Mouse (Mus musculus) forebrain, embryonic 11.5 days (tissue): ENCODE results near the gene Wfikkn1. TPM values are rescaled to one million over a fixed set of nuclear protein-coding genes. Genes with fewer than 3 reads are reported as not detected.
"Not testable (repeated sequence)": the region's sequence is repeated elsewhere in the genome, so short reads cannot be mapped to it uniquely, and the experiment has no call there.

ENCODE experiments used
- ATAC-seq: fragments of 200-750 bp; cut with Nextera tagmentation; replicated peaks from 2 replicates; pipeline ENCODE4 v1.8.0; 2017; ENCODE audit warnings: moderate TSS enrichment; ENCODE audit not compliant: low FRiP score
- DNase-seq: peaks from one replicate; pipeline ENCODE4 v3.0.0-alpha.2; 2017; ENCODE audit warnings: low spot score
- H3K27ac ChIP-seq: fragments of 300-500 bp; sonication (generic); 2 replicates; pipeline ENCODE4 v1.5.1; 2014; ENCODE audit warnings: low read depth, low read length
- H3K27me3 ChIP-seq: fragments of 300-500 bp; sonication (generic); 2 replicates; pipeline ENCODE4 v1.6.1; 2014; ENCODE audit warnings: mild to moderate bottlenecking, low read length, mixed read lengths; ENCODE audit not compliant: control insufficient read depth, insufficient read depth
- H3K36me3 ChIP-seq: fragments of 300-500 bp; sonication (generic); 2 replicates; pipeline ENCODE4 v1.6.1; 2014; ENCODE audit warnings: mild to moderate bottlenecking, low read length, moderate library complexity, mixed read lengths; ENCODE audit not compliant: control insufficient read depth, insufficient read depth
- H3K4me1 ChIP-seq: fragments of 300-500 bp; sonication (generic); replicated peaks from 2 replicates; pipeline ENCODE4 v1.6.1; 2014; ENCODE audit warnings: low read length, mixed read lengths; ENCODE audit not compliant: control insufficient read depth, insufficient read depth
- H3K4me2 ChIP-seq: fragments of 300-500 bp; sonication (generic); 2 replicates; pipeline ENCODE4 v1.6.1; 2014; ENCODE audit warnings: low read depth, mild to moderate bottlenecking, low read length, moderate library complexity, mixed read lengths; ENCODE audit not compliant: severe bottlenecking
- H3K4me3 ChIP-seq: fragments of 300-500 bp; sonication (generic); 2 replicates; pipeline ENCODE4 v1.5.1; 2014; ENCODE audit warnings: low read depth, low read length
- H3K9ac ChIP-seq: fragments of 300-500 bp; sonication (generic); 2 replicates; pipeline ENCODE4 v1.6.1; 2014; ENCODE audit warnings: low read length
- H3K9me3 ChIP-seq: fragments of 300-500 bp; sonication (generic); 2 replicates; pipeline ENCODE4 v1.6.1; 2016; ENCODE audit warnings: low read length, mixed read lengths; ENCODE audit not compliant: control insufficient read depth
- WGBS: fragments of 180-500 bp; shearing (Covaris S2); extraction: QIAGEN DNeasy Blood & Tissue Kit; methylation state at CpG from one replicate; pipeline ENCODE4 v1.1.7; 2014; 5-methylcytosine and 5-hydroxymethylcytosine counted together
- polyA plus RNA-seq: library from polyadenylated mRNA; unstranded; fragments of >200 nt; fragmentation: Nextera tagmentation; extraction: Ambion mirVana; gene quantifications from 2 replicates; pipeline ENCODE4 v1.2.1, GENCODE M21; 2014

Gene Wfikkn1
- polyA plus RNA-seq, 1 experiment from 2014 or later, result 1.1 TPM

DNA sequence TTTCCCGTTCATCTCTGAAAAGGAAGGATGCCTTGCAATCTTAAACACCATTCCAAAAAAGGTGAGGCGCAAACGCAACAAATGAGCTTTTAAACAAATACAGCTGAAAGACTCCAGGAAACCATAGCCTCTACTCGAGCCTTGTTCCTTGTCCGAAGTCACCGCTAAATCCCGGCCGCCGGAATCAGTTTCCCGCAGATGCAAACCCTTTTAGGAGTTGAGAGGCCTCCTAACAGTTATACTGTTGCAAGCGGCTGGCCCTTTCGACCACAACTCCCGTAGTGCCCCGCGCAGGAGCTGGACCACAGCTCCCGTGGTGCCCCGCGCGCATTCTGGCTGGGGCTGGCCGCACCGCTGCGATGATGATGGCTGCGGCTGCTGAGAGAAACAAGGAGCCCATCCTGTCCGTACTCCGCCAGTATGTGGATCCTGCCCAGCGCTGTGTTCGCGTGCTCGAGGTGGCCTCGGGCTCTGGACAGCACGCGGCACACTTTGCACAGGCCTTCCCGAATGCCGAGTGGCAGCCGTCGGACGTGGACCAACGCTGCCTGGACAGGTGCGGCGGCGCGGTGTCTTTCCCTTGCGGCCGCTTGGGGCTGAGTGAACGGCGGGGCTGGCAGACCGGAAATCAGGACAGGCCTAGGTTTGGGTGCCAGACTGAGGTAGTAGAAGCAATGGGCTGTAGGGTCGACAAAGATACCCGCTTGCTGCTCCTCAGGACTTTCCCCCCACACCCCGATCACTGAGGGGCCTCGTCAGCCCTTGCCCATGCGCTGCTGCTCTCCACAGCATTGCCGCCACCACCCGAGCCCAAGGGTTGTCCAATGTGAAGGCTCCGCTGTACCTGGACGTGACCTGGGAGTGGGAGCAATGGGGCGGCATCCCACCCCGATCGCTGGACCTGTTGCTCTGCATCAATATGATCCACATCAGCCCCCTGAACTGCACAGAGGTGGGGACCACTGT lies 5.2 kb downstream of the Wfikkn1 start:
- H3K4me1 ChIP-seq, result peaks cover 14% of the 10 kb centered on the region

DNA sequence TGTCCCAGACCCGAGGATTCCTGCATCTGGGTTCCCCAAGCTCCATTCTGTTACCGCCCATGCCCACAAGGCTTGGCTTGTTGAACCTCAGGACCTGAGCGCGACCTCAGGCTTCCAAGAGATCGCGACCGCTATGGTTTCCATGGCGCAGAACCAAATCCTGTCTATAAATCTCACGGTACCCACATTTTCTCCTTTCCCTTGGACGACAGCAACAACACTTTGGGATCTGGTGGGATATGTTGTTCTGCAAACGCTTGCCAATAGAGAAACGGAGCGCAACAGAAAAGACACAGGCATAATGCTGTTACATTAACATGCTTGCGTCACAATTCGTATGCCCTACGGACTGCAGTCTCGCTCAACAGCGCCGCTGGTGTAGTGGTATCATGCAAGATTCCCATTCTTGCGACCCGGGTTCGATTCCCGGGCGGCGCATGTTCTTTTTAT lies 5.9 kb downstream of the Wfikkn1 start, which contains the start of gene Mettl26:
TSS of gene Mettl26 (plus strand) at position 354 of the 450 bp plus-strand sequence.
- peak within 1 kb of the TSS; percentile 58 for H3K27ac ChIP-seq
- peaks cover 8% of the 10 kb centered on the region; the same call in 1 of the 2 replicates for H3K4me1 ChIP-seq
- peak within 1 kb of the TSS; percentile 57 for H3K4me3 ChIP-seq
- H3K9me3 ChIP-seq, result no peaks in the 10 kb centered on the region
- no peaks in the 10 kb centered on the region for H3K27me3 ChIP-seq
- ATAC-seq (peak; percentile 71), DNase-seq (peak; percentile 97)
- under 1% methylated on average over 25 of the region's 25 CpGs for whole genome bisulfite sequencing
- no peaks in the 10 kb centered on the region; the same call in 1 of the 2 replicates for H3K36me3 ChIP-seq
- peak within 1 kb of the TSS; percentile 87 for H3K4me2 ChIP-seq
- peak within 1 kb of the TSS; percentile 82 for H3K9ac ChIP-seq

More for the DNA sequence above, 5.2 kb downstream of the Wfikkn1 start:
- H3K4me3 ChIP-seq, result peak overlapping the region; percentile 57
- peak; percentile 91 for ATAC-seq
- no peaks in the 10 kb centered on the region for H3K9me3 ChIP-seq
- no peaks in the 10 kb centered on the region for H3K27me3 ChIP-seq
- peak overlapping the region; percentile 87 for H3K4me2 ChIP-seq
- H3K36me3 ChIP-seq, result no peaks in the 10 kb centered on the region; the same call in 1 of the 2 replicates
- DNase-seq, result peak; percentile 94
- 1% methylated on average over 59 of the region's 59 CpGs for WGBS
- peak overlapping the region; percentile 58 for H3K27ac ChIP-seq
- H3K9ac ChIP-seq, result peak overlapping the region; percentile 82

DNA sequence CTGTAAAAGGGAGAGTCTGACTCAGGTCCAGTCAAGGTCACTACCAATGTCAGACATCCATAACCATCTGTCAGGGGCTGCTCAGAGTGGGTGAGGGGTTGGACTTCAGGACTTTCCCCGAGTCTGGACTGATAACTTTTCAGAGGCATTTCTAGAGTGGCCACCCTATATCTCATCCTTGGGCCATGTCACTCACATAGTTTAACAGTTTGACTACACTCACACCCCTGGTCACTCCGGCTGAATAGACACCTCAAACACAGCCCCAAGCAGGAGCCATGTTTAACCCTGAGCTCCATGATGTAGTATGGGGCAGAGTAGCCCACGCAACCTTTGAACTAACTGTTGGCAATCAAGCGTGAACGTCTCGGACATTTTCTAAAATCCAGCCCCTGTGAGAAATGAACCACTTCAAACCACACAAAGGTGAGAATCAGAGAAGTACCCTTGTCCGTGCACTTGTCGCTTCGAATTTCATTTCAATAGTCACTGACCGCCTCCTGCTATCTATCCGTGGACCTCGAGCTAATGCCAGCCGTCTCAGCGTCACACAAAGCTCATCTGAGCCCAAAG lies 6.4 kb downstream of the Wfikkn1 start:
- WGBS, result 5% methylated on average over 14 of the region's 14 CpGs
- no peaks in the 10 kb centered on the region; the same call in 1 of the 2 replicates for H3K36me3 ChIP-seq
- DNase-seq, result no peak
- peak overlapping the region; percentile 58 for H3K9ac ChIP-seq
- peaks cover 8% of the 10 kb centered on the region; the same call in 1 of the 2 replicates for H3K4me1 ChIP-seq
- H3K4me3 ChIP-seq, result peak overlapping the region; percentile 57
- H3K9me3 ChIP-seq, result no peaks in the 10 kb centered on the region
- peak overlapping the region; percentile 47; the same call in 1 of the 2 replicates for H3K27ac ChIP-seq
- peak overlapping the region; percentile 87 for H3K4me2 ChIP-seq
- ATAC-seq, result 0 out of 2 replicates have a peak, but pooled peaks have one; percentile 3
- no peaks in the 10 kb centered on the region for H3K27me3 ChIP-seq

- Histone ChIP-seq H3K27me3 (no peaks in the 10 kb centered on the region), H3K4me1 (peaks cover 12% of the 10 kb centered on the region; the same call in 1 of the 2 replicates), H3K4me2 (peak overlapping the region; percentile 87; the same call in 1 of the 2 replicates), H3K9ac (0 out of 2 replicates have a peak overlapping the region, but pooled peaks have one; percentile 20), H3K9me3 (no peaks in the 10 kb centered on the region), H3K36me3 (no peaks in the 10 kb centered on the region; the same call in 1 of the 2 replicates), H3K27ac (no peak overlapping the region), H3K4me3 (peak overlapping the region; percentile 57; the same call in 1 of the 2 replicates)
- no peak for ATAC-seq
- no peak for DNase-seq
- 84% methylated on average over 11 of the region's 11 CpGs for WGBS
These were observed 7.1 kb downstream of the Wfikkn1 start for GRCm38 (mm10) chr17:25873405-25874147.

GRCm38 (mm10) chr17:25872676-25873075 lies 8.0 kb downstream of the Wfikkn1 start:
- DNase-seq (no peak), ATAC-seq (no peak)
- Histone ChIP-seq H3K4me3 (no peak overlapping the region), H3K27ac (no peak overlapping the region), H3K4me1 (peaks cover 17% of the 10 kb centered on the region), H3K9ac (no peak overlapping the region), H3K36me3 (no peaks in the 10 kb centered on the region), H3K9me3 (no peaks in the 10 kb centered on the region), H3K27me3 (no peaks in the 10 kb centered on the region), H3K4me2 (no peak overlapping the region)
- WGBS, result 89% methylated on average over 3 of the region's 3 CpGs

- not testable (repeated sequence) for DNase-seq, H3K9me3 ChIP-seq, ATAC-seq, H3K9ac ChIP-seq, H3K4me3 ChIP-seq, H3K4me2 ChIP-seq, H3K36me3 ChIP-seq, H3K27me3 ChIP-seq, H3K27ac ChIP-seq
- peaks cover 20% of the 10 kb centered on the region for H3K4me1 ChIP-seq
These were observed 9.1 kb downstream of the Wfikkn1 start for GRCm38 (mm10) chr17:25871566-25871965.

- DNase-seq, result no peak
- ATAC-seq, result no peak
These were observed 10.7 kb downstream of the Wfikkn1 start for GRCm38 (mm10) chr17:25869954-25870353.

GRCm38 (mm10) chr17:25869498-25869897 lies 11.2 kb downstream of the Wfikkn1 start:
- Histone ChIP-seq H3K4me2 (no peak overlapping the region), H3K9ac (no peak overlapping the region), H3K4me1 (peaks cover 12% of the 10 kb centered on the region), H3K9me3 (no peaks in the 10 kb centered on the region), H3K36me3 (no peaks in the 10 kb centered on the region), H3K27ac (no peak overlapping the region), H3K4me3 (no peak overlapping the region), H3K27me3 (no peaks in the 10 kb centered on the region)
- ATAC-seq (no peak), DNase-seq (no peak)
- 90% methylated on average over 8 of the region's 8 CpGs for WGBS

More at GRCm38 (mm10) chr17:25869954-25870353, 10.7 kb downstream of the Wfikkn1 start:
- 88% methylated on average over 2 of the region's 2 CpGs for WGBS
- H3K9me3 ChIP-seq, result no peaks in the 10 kb centered on the region
- no peaks in the 10 kb centered on the region for H3K27me3 ChIP-seq
- H3K4me1 ChIP-seq, result peaks cover 12% of the 10 kb centered on the region
- H3K4me3 ChIP-seq, result no peak overlapping the region
- H3K27ac ChIP-seq, result no peak overlapping the region
- H3K4me2 ChIP-seq, result no peak overlapping the region
- H3K9ac ChIP-seq, result no peak overlapping the region
- no peaks in the 10 kb centered on the region for H3K36me3 ChIP-seq
